Mouse (Mus musculus): Measurements from ENCODE around the gene Proser1. TPM values are rescaled to one million over a fixed set of nuclear protein-coding genes. Genes with fewer than 3 reads are reported as not detected.

Proser1 gene
- polyA plus RNA-seq, 1 experiment from 2014 or later, result 13.3 TPM

- no peaks in the 10 kb centered on the region for H3K9me3 ChIP-seq (ENCODE audit: control insufficient read depth, low read length)
- 90% methylated on average over 6 of the region's 6 CpGs for WGBS
- H3K36me3 ChIP-seq (ENCODE audit: control insufficient read depth, insufficient read depth, low read length), result peaks cover 95% of the 10 kb centered on the region
- no peak overlapping the region for H3K4me2 ChIP-seq (ENCODE audit: low read length)
- ATAC-seq (ENCODE audit: insufficient number of reproducible peaks, insufficient read depth, low FRiP score, low read depth), result no peak
- no peak overlapping the region for H3K9ac ChIP-seq (ENCODE audit: low read length)
- peaks cover 0 to 7% of the 10 kb centered on the region in 2 experiments; a peak in 1 of 4 replicates for H3K4me1 ChIP-seq (ENCODE audit: control insufficient read depth in 2 of 2, insufficient read depth in 2 of 2, low read length in 2 of 2)
- H3K27ac ChIP-seq (replicated peaks in 1 of 2; ENCODE audit: control insufficient read depth in 1 of 2, insufficient read depth in 1 of 2, low read depth in 2 of 2, low read length in 2 of 2), result no peak overlapping the region
- H3K4me3 ChIP-seq (ENCODE audit: control insufficient read depth in 1 of 2, insufficient read depth in 1 of 2, low read depth in 1 of 2, low read length in 2 of 2), result no peak overlapping the region
- H3K27me3 ChIP-seq (ENCODE audit: control insufficient read depth, insufficient read depth, low read length), result no peaks in the 10 kb centered on the region
Measured at GRCm38 (mm10) chr3:53454005-53454404, 9.5 kb upstream of the Proser1 start.

DNA sequence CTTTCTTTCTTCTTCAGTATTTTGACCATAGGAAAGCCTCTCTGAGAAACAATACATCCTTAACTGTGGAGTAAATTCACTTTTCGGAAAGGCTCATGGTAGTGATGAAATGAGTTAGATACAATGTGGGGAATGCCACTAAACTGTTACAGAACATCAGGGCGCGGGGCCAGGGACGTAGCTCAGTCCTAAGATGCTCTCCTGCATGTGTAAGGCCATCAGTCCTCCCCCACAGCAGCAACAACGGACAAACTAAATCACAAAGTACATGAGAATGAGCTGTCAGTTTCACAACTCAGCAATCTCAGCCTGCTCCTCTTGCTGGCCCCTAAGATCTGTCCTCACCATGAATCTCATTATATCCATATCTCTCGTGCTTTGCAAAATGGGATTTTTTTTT, 8.9 kb upstream of the Proser1 start:
- H3K9ac ChIP-seq (ENCODE audit: low read length), result no peak overlapping the region
- ATAC-seq (ENCODE audit: insufficient number of reproducible peaks, insufficient read depth, low FRiP score, low read depth), result no peak
- no peak overlapping the region for H3K4me3 ChIP-seq (ENCODE audit: control insufficient read depth in 1 of 2, insufficient read depth in 1 of 2, low read depth in 1 of 2, low read length in 2 of 2)
- H3K9me3 ChIP-seq (ENCODE audit: control insufficient read depth, low read length), result no peaks in the 10 kb centered on the region
- peaks cover 98% of the 10 kb centered on the region for H3K36me3 ChIP-seq (ENCODE audit: control insufficient read depth, insufficient read depth, low read length)
- peaks cover 0 to 7% of the 10 kb centered on the region in 2 experiments; a peak in 1 of 4 replicates for H3K4me1 ChIP-seq (ENCODE audit: control insufficient read depth in 2 of 2, insufficient read depth in 2 of 2, low read length in 2 of 2)
- H3K27ac ChIP-seq (replicated peaks in 1 of 2; ENCODE audit: control insufficient read depth in 1 of 2, insufficient read depth in 1 of 2, low read depth in 2 of 2, low read length in 2 of 2), result no peak overlapping the region
- 88% methylated on average over 6 of the region's 6 CpGs for WGBS
- no peaks in the 10 kb centered on the region for H3K27me3 ChIP-seq (ENCODE audit: control insufficient read depth, insufficient read depth, low read length)
- no peak overlapping the region for H3K4me2 ChIP-seq (ENCODE audit: low read length)

DNA sequence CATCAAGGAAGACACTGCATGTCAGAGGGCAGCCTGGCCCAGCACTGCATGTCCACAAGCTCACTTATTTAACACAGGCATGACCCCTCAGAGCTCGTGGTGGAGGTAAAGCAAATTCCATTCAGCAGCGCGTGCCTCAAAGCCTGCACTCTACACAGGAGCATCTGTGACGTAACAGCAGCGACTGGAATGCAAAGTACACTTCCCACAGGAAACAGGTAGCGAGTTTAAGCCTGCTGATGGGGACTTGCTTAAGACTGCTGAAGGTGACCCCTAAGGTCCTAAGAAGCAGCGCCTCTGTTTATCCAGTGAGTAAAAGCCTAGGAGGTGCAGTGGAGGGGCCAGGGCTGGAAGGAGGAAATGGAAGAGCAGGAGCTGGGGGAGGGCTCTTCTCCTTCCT, 8.5 kb upstream of the Proser1 start:
- 67% methylated on average over 7 of the region's 7 CpGs for WGBS
- H3K4me3 ChIP-seq (ENCODE audit: control insufficient read depth in 1 of 2, insufficient read depth in 1 of 2, low read depth in 1 of 2, low read length in 2 of 2), result no peak overlapping the region
- no peaks in the 10 kb centered on the region for H3K27me3 ChIP-seq (ENCODE audit: control insufficient read depth, insufficient read depth, low read length)
- no peak overlapping the region for H3K9ac ChIP-seq (ENCODE audit: low read length)
- H3K36me3 ChIP-seq (ENCODE audit: control insufficient read depth, insufficient read depth, low read length), result peaks cover 98% of the 10 kb centered on the region
- H3K4me2 ChIP-seq (ENCODE audit: low read length), result no peak overlapping the region
- no peak overlapping the region for H3K27ac ChIP-seq (replicated peaks in 1 of 2; ENCODE audit: control insufficient read depth in 1 of 2, insufficient read depth in 1 of 2, low read depth in 2 of 2, low read length in 2 of 2)
- H3K4me1 ChIP-seq (ENCODE audit: control insufficient read depth in 2 of 2, insufficient read depth in 2 of 2, low read length in 2 of 2), result 0 out of 4 replicates have a peak, but pooled peaks cover 0 to 3% of the 10 kb centered on the region in 2 experiments
- no peak for ATAC-seq (ENCODE audit: insufficient number of reproducible peaks, insufficient read depth, low FRiP score, low read depth)
- no peaks in the 10 kb centered on the region for H3K9me3 ChIP-seq (ENCODE audit: control insufficient read depth, low read length)

- H3K9me3 ChIP-seq (ENCODE audit: control insufficient read depth, low read length), result no peaks in the 10 kb centered on the region
- no peak overlapping the region for H3K9ac ChIP-seq (ENCODE audit: low read length)
- H3K4me2 ChIP-seq (ENCODE audit: low read length), result no peak overlapping the region
- H3K36me3 ChIP-seq (ENCODE audit: control insufficient read depth, insufficient read depth, low read length), result peaks cover 88% of the 10 kb centered on the region
- H3K4me3 ChIP-seq (ENCODE audit: control insufficient read depth in 1 of 2, insufficient read depth in 1 of 2, low read depth in 1 of 2, low read length in 2 of 2), result no peak overlapping the region
- no peaks in the 10 kb centered on the region for H3K27me3 ChIP-seq (ENCODE audit: control insufficient read depth, insufficient read depth, low read length)
- no peak overlapping the region for H3K27ac ChIP-seq (replicated peaks in 1 of 2; ENCODE audit: control insufficient read depth in 1 of 2, insufficient read depth in 1 of 2, low read depth in 2 of 2, low read length in 2 of 2)
- WGBS, result 74% methylated on average over 5 of the region's 5 CpGs
- no peak for ATAC-seq (ENCODE audit: insufficient number of reproducible peaks, insufficient read depth, low FRiP score, low read depth)
- H3K4me1 ChIP-seq (ENCODE audit: control insufficient read depth in 2 of 2, insufficient read depth in 2 of 2, low read length in 2 of 2), result peaks cover 0 to 13% of the 10 kb centered on the region in 2 experiments; a peak in 1 of 4 replicates
Measured at GRCm38 (mm10) chr3:53457750-53458149, 5.7 kb upstream of the Proser1 start.

GRCm38 (mm10) chr3:53460106-53460505, 3.4 kb upstream of the Proser1 start:
- 63% methylated on average over 9 of the region's 9 CpGs for WGBS
- no peaks in the 10 kb centered on the region for H3K27me3 ChIP-seq (ENCODE audit: control insufficient read depth, insufficient read depth, low read length)
- no peaks in the 10 kb centered on the region for H3K9me3 ChIP-seq (ENCODE audit: control insufficient read depth, low read length)
- no peak overlapping the region for H3K4me3 ChIP-seq (ENCODE audit: control insufficient read depth in 1 of 2, insufficient read depth in 1 of 2, low read depth in 1 of 2, low read length in 2 of 2)
- peak overlapping the region in 1 of 2 experiments; percentile 50; a peak in 1 of 4 replicates for H3K27ac ChIP-seq (replicated peaks in 1 of 2; ENCODE audit: control insufficient read depth in 1 of 2, insufficient read depth in 1 of 2, low read depth in 2 of 2, low read length in 2 of 2)
- no peak for ATAC-seq (ENCODE audit: insufficient number of reproducible peaks, insufficient read depth, low FRiP score, low read depth)
- H3K4me2 ChIP-seq (ENCODE audit: low read length), result no peak overlapping the region
- peaks cover 64% of the 10 kb centered on the region for H3K36me3 ChIP-seq (ENCODE audit: control insufficient read depth, insufficient read depth, low read length)
- peaks cover 0 to 17% of the 10 kb centered on the region in 2 experiments; a peak in 2 of 4 replicates for H3K4me1 ChIP-seq (ENCODE audit: control insufficient read depth in 2 of 2, insufficient read depth in 2 of 2, low read length in 2 of 2)
- no peak overlapping the region for H3K9ac ChIP-seq (ENCODE audit: low read length)

DNA sequence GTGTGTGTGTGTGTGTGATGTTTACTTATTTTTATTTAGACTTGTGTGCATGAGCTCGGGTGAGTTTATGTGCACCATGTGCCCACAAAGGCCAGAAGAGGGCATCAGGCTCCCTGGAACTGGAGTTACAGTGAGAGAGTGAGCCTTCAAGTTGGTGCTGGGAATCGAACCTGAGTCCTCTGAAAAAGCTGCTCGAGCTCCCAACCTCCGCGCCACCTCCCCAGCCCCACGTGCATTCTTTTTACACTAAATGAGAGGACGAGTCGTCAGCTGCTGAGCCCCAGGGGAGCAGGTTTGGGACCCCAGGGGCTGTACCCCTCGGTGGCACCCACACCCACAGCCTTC, 793 bp upstream of the Proser1 start:
- peak overlapping the region; percentile 68 for H3K4me2 ChIP-seq (ENCODE audit: low read length)
- H3K27me3 ChIP-seq (ENCODE audit: control insufficient read depth, insufficient read depth, low read length), result no peaks in the 10 kb centered on the region
- WGBS, result 9% methylated on average over 9 of the region's 9 CpGs
- H3K9me3 ChIP-seq (ENCODE audit: control insufficient read depth, low read length), result no peaks in the 10 kb centered on the region
- H3K9ac ChIP-seq (ENCODE audit: low read length), result peak overlapping the region; percentile 86
- no peak for ATAC-seq (ENCODE audit: insufficient number of reproducible peaks, insufficient read depth, low FRiP score, low read depth)
- H3K27ac ChIP-seq (replicated peaks in 1 of 2; ENCODE audit: control insufficient read depth in 1 of 2, insufficient read depth in 1 of 2, low read depth in 2 of 2, low read length in 2 of 2), result peak overlapping the region; percentile 76 to 98
- peak overlapping the region; percentile 80 to 100 for H3K4me3 ChIP-seq (ENCODE audit: control insufficient read depth in 1 of 2, insufficient read depth in 1 of 2, low read depth in 1 of 2, low read length in 2 of 2)
- H3K36me3 ChIP-seq (ENCODE audit: control insufficient read depth, insufficient read depth, low read length), result peaks cover 39% of the 10 kb centered on the region
- peaks cover 2 to 35% of the 10 kb centered on the region in 2 experiments for H3K4me1 ChIP-seq (ENCODE audit: control insufficient read depth in 2 of 2, insufficient read depth in 2 of 2, low read length in 2 of 2)

DNA sequence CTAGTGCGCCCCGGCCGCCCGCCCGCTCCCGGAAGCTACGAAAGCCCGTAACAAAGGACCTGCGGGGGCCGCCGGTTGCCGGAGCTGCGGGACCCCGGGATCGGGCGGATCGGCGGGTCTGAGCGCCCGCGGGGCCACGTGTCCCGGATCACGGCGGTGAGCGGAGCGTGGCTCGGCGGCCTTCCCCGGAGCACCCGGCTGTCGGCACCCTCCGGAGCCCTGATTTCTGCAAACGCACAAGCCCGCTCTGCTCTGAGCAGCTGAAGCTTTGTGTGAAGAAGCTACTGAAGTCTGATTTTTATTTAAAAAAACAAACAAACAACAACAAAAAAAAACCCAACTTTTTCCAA, 274 bp downstream of the Proser1 start:
- peaks cover 2 to 35% of the 10 kb centered on the region in 2 experiments for H3K4me1 ChIP-seq (ENCODE audit: control insufficient read depth in 2 of 2, insufficient read depth in 2 of 2, low read length in 2 of 2)
- peak overlapping the region; percentile 64 to 76 for H3K27ac ChIP-seq (replicated peaks in 1 of 2; ENCODE audit: control insufficient read depth in 1 of 2, insufficient read depth in 1 of 2, low read depth in 2 of 2, low read length in 2 of 2)
- peak overlapping the region; percentile 86 for H3K9ac ChIP-seq (ENCODE audit: low read length)
- H3K4me3 ChIP-seq (ENCODE audit: control insufficient read depth in 1 of 2, insufficient read depth in 1 of 2, low read depth in 1 of 2, low read length in 2 of 2), result peak overlapping the region; percentile 80 to 100
- H3K27me3 ChIP-seq (ENCODE audit: control insufficient read depth, insufficient read depth, low read length), result no peaks in the 10 kb centered on the region
- no peaks in the 10 kb centered on the region for H3K9me3 ChIP-seq (ENCODE audit: control insufficient read depth, low read length)
- H3K36me3 ChIP-seq (ENCODE audit: control insufficient read depth, insufficient read depth, low read length), result peaks cover 32% of the 10 kb centered on the region
- ATAC-seq (ENCODE audit: insufficient number of reproducible peaks, insufficient read depth, low FRiP score, low read depth), result no peak
- peak overlapping the region; percentile 95 for H3K4me2 ChIP-seq (ENCODE audit: low read length)
- under 1% methylated on average over 35 of the region's 35 CpGs for WGBS

GRCm38 (mm10) chr3:53464146-53464698, 756 bp downstream of the Proser1 start:
- Histone ChIP-seq H3K4me1 (ENCODE audit: control insufficient read depth in 2 of 2, insufficient read depth in 2 of 2, low read length in 2 of 2) (peaks cover 2 to 35% of the 10 kb centered on the region in 2 experiments), H3K4me3 (ENCODE audit: control insufficient read depth in 1 of 2, insufficient read depth in 1 of 2, low read depth in 1 of 2, low read length in 2 of 2) (peak overlapping the region; percentile 80 to 100), H3K27me3 (ENCODE audit: control insufficient read depth, insufficient read depth, low read length) (no peaks in the 10 kb centered on the region), H3K36me3 (ENCODE audit: control insufficient read depth, insufficient read depth, low read length) (peaks cover 30% of the 10 kb centered on the region), H3K9ac (ENCODE audit: low read length) (peak overlapping the region; percentile 86), H3K27ac (replicated peaks in 1 of 2; ENCODE audit: control insufficient read depth in 1 of 2, insufficient read depth in 1 of 2, low read depth in 2 of 2, low read length in 2 of 2) (peak overlapping the region in 1 of 2 experiments; percentile 76; a peak in 3 of 4 replicates), H3K4me2 (ENCODE audit: low read length) (peak overlapping the region; percentile 95), H3K9me3 (ENCODE audit: control insufficient read depth, low read length) (no peaks in the 10 kb centered on the region)
- WGBS, result under 1% methylated on average over 20 of the region's 20 CpGs
- ATAC-seq (ENCODE audit: insufficient number of reproducible peaks, insufficient read depth, low FRiP score, low read depth), result no peak

Measured in heart, embryonic 14.5 days (tissue).